Mouse (Mus musculus) heart, postnatal 0 days (tissue): ENCODE data around the gene Fry. TPM values are rescaled to one million over a fixed set of nuclear protein-coding genes. Genes with fewer than 3 reads are reported as not detected.
A peak's percentile ranks its signal among the peaks of the same experiment; 100 is the strongest.

ENCODE experiments used
- ATAC-seq: fragments of 200-750 bp; cut with Nextera tagmentation; 2 replicates; pipeline ENCODE4 v1.8.0; 2017; ENCODE audit warnings: low read depth, moderate number of reproducible peaks, moderate library complexity; ENCODE audit not compliant: insufficient read depth
- DNase-seq: peaks from one replicate; pipeline ENCODE4 v3.0.0-alpha.2; 2016; ENCODE audit warnings: low spot score
- H3K27ac ChIP-seq: fragments of 300-500 bp; sonication (generic); 2 replicates; pipeline ENCODE4 v1.5.1; 2014; ENCODE audit warnings: low read depth, mild to moderate bottlenecking
- H3K27me3 ChIP-seq: fragments of 300-500 bp; sonication (generic); 2 replicates; pipeline ENCODE4 v1.6.1; 2014; ENCODE audit warnings: low read length, mixed read lengths; ENCODE audit not compliant: control insufficient read depth, insufficient read depth
- H3K36me3 ChIP-seq: fragments of 300-500 bp; sonication (generic); replicated peaks from 2 replicates; pipeline ENCODE4 v1.6.1; 2014; ENCODE audit warnings: low read length, mixed read lengths; ENCODE audit not compliant: control insufficient read depth, insufficient read depth
- H3K4me1 ChIP-seq: fragments of 300-500 bp; sonication (generic); 2 replicates; pipeline ENCODE4 v1.6.1; 2014; ENCODE audit warnings: antibody characterized with exemption; ENCODE audit not compliant: control insufficient read depth, insufficient read depth
- H3K4me2 ChIP-seq: fragments of 300-500 bp; sonication (generic); 2 replicates; pipeline ENCODE4 v1.6.1; 2014; ENCODE audit warnings: low read depth, mild to moderate bottlenecking, low read length, moderate library complexity
- H3K4me3 ChIP-seq: fragments of 300-500 bp; sonication (generic); 2 replicates; pipeline ENCODE4 v1.5.1; 2014; ENCODE audit warnings: low read depth, low read length
- H3K9ac ChIP-seq: fragments of 300-500 bp; sonication (generic); replicated peaks from 2 replicates; pipeline ENCODE4 v1.6.1; 2014; ENCODE audit warnings: low read depth, low read length, mixed read lengths
- H3K9me3 ChIP-seq: fragments of 300-500 bp; sonication (generic); replicated peaks from 2 replicates; pipeline ENCODE4 v1.6.1; 2016; ENCODE audit warnings: low read length; ENCODE audit not compliant: control insufficient read depth
- CTCF ChIP-seq: IDR thresholded peaks from 2 replicates; pipeline ENCODE4 v1.5.1; 2016; ENCODE audit warnings: antibody characterized with exemption, control low read depth, low read depth
- EP300 ChIP-seq: IDR thresholded peaks from 2 replicates; pipeline ENCODE4 v1.6.1; 2016; ENCODE audit warnings: antibody characterized with exemption, low read depth
- WGBS: fragments of 180-500 bp; shearing (Covaris S2); extraction: QIAGEN DNeasy Blood & Tissue Kit; methylation state at CpG from one replicate; pipeline ENCODE4 v1.1.7; 2014; 5-methylcytosine and 5-hydroxymethylcytosine counted together
- polyA plus RNA-seq: library from polyadenylated mRNA; unstranded; fragments of >200 nt; fragmentation: Nextera tagmentation; extraction: Ambion mirVana; gene quantifications from 2 replicates; pipeline ENCODE4 v1.2.1, GENCODE M21; 2015
- total RNA-seq: library from RNA; depleted of rRNA; stranded (reverse); fragments of >200 nt; gene quantifications from 2 replicates; pipeline ENCODE4 v1.2.3, GENCODE M21; 2014; ENCODE audit warnings: low replicate concordance

Gene Fry
- total and polyA plus RNA-seq, 2 experiments from 2014 or later = 31.8 to 124 TPM

- Histone ChIP-seq H3K27ac (no peak overlapping the region), H3K9me3 (no peaks in the 10 kb centered on the region), H3K27me3 (no peaks in the 10 kb centered on the region), H3K4me3 (no peak overlapping the region), H3K9ac (no peak overlapping the region), H3K36me3 (peaks cover 70% of the 10 kb centered on the region), H3K4me2 (no peak overlapping the region), H3K4me1 (no peaks in the 10 kb centered on the region)
- TF ChIP-seq EP300 (no peak), CTCF (no peak)
- WGBS = 69% methylated on average over 8 of the region's 8 CpGs
- DNase-seq = no peak
- no peak for ATAC-seq
Measured at GRCm38 (mm10) chr5:150404867-150405266, 286.4 kb downstream of the Fry start.

- no peak overlapping the region for H3K4me3 ChIP-seq
- no peaks in the 10 kb centered on the region for H3K27me3 ChIP-seq
- no peaks in the 10 kb centered on the region for H3K4me1 ChIP-seq
- no peak overlapping the region for H3K27ac ChIP-seq
- ATAC-seq (no peak; the same call in 1 of the 2 replicates), DNase-seq (no peak)
- H3K4me2 ChIP-seq = no peak overlapping the region
- H3K9me3 ChIP-seq = no peaks in the 10 kb centered on the region
- WGBS = 73% methylated on average over 8 of the region's 8 CpGs
- no peak overlapping the region for H3K9ac ChIP-seq
- H3K36me3 ChIP-seq = peaks cover 57% of the 10 kb centered on the region
- TF ChIP-seq EP300 (no peak), CTCF (no peak)
Measured at GRCm38 (mm10) chr5:150408979-150409378, 290.5 kb downstream of the Fry start.

- H3K4me3 ChIP-seq = no peak overlapping the region
- H3K4me1 ChIP-seq = no peaks in the 10 kb centered on the region
- 66% methylated on average over 15 of the region's 15 CpGs for WGBS
- DNase-seq = no peak
- H3K9ac ChIP-seq = no peak overlapping the region
- peaks cover 3% of the 10 kb centered on the region for H3K9me3 ChIP-seq
- H3K27me3 ChIP-seq = no peaks in the 10 kb centered on the region
- no peak overlapping the region for H3K4me2 ChIP-seq
- ATAC-seq = no peak
- no peak for TF ChIP-seq EP300
- no peak for TF ChIP-seq CTCF
- H3K36me3 ChIP-seq = peaks cover 58% of the 10 kb centered on the region
- no peak overlapping the region for H3K27ac ChIP-seq
Measured at GRCm38 (mm10) chr5:150409451-150410045, 291.1 kb downstream of the Fry start.

GRCm38 (mm10) chr5:150412750-150413450 lies 294.5 kb downstream of the Fry start:
- no peaks in the 10 kb centered on the region for H3K4me1 ChIP-seq
- no peak overlapping the region for H3K9ac ChIP-seq
- TF ChIP-seq CTCF (no peak), EP300 (no peak)
- H3K4me3 ChIP-seq = no peak overlapping the region
- peaks cover 11% of the 10 kb centered on the region for H3K9me3 ChIP-seq
- 29% methylated on average over 12 of the region's 12 CpGs for WGBS
- H3K36me3 ChIP-seq = peaks cover 61% of the 10 kb centered on the region
- H3K27ac ChIP-seq = no peak overlapping the region
- no peak for DNase-seq
- no peak overlapping the region for H3K4me2 ChIP-seq
- no peaks in the 10 kb centered on the region for H3K27me3 ChIP-seq
- ATAC-seq = peak; percentile 36; the same call in 1 of the 2 replicates

GRCm38 (mm10) chr5:150414823-150415222 lies 296.4 kb downstream of the Fry start:
- H3K9ac ChIP-seq = no peak overlapping the region
- H3K4me2 ChIP-seq = no peak overlapping the region
- ATAC-seq (no peak), DNase-seq (no peak)
- peaks cover 11% of the 10 kb centered on the region for H3K9me3 ChIP-seq
- H3K36me3 ChIP-seq = peaks cover 78% of the 10 kb centered on the region
- H3K4me1 ChIP-seq = no peaks in the 10 kb centered on the region
- TF ChIP-seq EP300 (no peak), CTCF (no peak)
- no peak overlapping the region for H3K4me3 ChIP-seq
- no peaks in the 10 kb centered on the region for H3K27me3 ChIP-seq
- no peak overlapping the region for H3K27ac ChIP-seq
